Mouse (Mus musculus) hindbrain, postnatal 0 days (tissue): ENCODE results near the gene Gpsm2. TPM values are rescaled to one million over a fixed set of nuclear protein-coding genes. Genes with fewer than 3 reads are reported as not detected.

ENCODE experiments used
- ATAC-seq: fragments of 200-750 bp; cut with Nextera tagmentation; 2 replicates; pipeline ENCODE4 v1.8.0; 2017; ENCODE audit warnings: mild to moderate bottlenecking, moderate TSS enrichment, moderate library complexity
- DNase-seq: peaks from one replicate; pipeline ENCODE4 v3.0.0-alpha.2; 2015; ENCODE audit warnings: low spot score
- H3K27ac ChIP-seq: fragments of 300-500 bp; sonication (generic); 2 replicates; pipeline ENCODE4 v1.5.1; 2014; ENCODE audit warnings: mild to moderate bottlenecking
- H3K27me3 ChIP-seq: fragments of 300-500 bp; sonication (generic); 2 replicates; pipeline ENCODE4 v1.6.1; 2014; ENCODE audit warnings: low read length, mixed read lengths; ENCODE audit not compliant: insufficient read depth
- H3K36me3 ChIP-seq: fragments of 300-500 bp; sonication (generic); 2 replicates; pipeline ENCODE4 v1.6.1; 2014; ENCODE audit warnings: low read length, mixed read lengths; ENCODE audit not compliant: insufficient read depth
- H3K4me1 ChIP-seq: fragments of 300-500 bp; sonication (generic); 2 replicates; pipeline ENCODE4 v1.6.1; 2014; ENCODE audit warnings: antibody characterized with exemption, low read length, mixed read lengths; ENCODE audit not compliant: insufficient read depth
- H3K4me2 ChIP-seq: fragments of 300-500 bp; sonication (generic); 2 replicates; pipeline ENCODE4 v1.6.1; 2014; ENCODE audit warnings: low read depth, mild to moderate bottlenecking, low read length, moderate library complexity, mixed read lengths
- H3K4me3 ChIP-seq: fragments of 300-500 bp; sonication (generic); 2 replicates; pipeline ENCODE4 v1.5.1; 2014; ENCODE audit warnings: low read length
- H3K9ac ChIP-seq: fragments of 300-500 bp; sonication (generic); replicated peaks from 2 replicates; pipeline ENCODE4 v1.6.1; 2014; ENCODE audit warnings: mild to moderate bottlenecking, low read length, moderate library complexity, mixed read lengths
- H3K9me3 ChIP-seq: fragments of 300-500 bp; sonication (generic); 2 replicates; pipeline ENCODE4 v1.6.1; 2016; ENCODE audit warnings: low read length, mixed read lengths
- CTCF ChIP-seq: IDR thresholded peaks from 2 replicates; pipeline ENCODE4 v1.5.1; 2016; ENCODE audit warnings: antibody characterized with exemption, control low read depth, low read depth
- WGBS: fragments of 180-500 bp; shearing (Covaris S2); extraction: QIAGEN DNeasy Blood & Tissue Kit; methylation state at CpG from one replicate; pipeline ENCODE4 v1.1.7; 2014; 5-methylcytosine and 5-hydroxymethylcytosine counted together
- polyA plus RNA-seq: library from polyadenylated mRNA; unstranded; fragments of >200 nt; fragmentation: Nextera tagmentation; extraction: Ambion mirVana; gene quantifications from 2 replicates; pipeline ENCODE4 v1.2.1, GENCODE M21; 2015
- total RNA-seq: library from RNA; depleted of rRNA; stranded (reverse); fragments of >200 nt; gene quantifications from 2 replicates; pipeline ENCODE4 v1.2.3, GENCODE M21; 2014; rRNA removed

Gpsm2 gene
- total RNA-seq = 12.9 and 13.5 TPM in 2 replicates
- polyA plus RNA-seq = 16.8 and 18.0 TPM in 2 replicates

- no peaks in the 10 kb centered on the region for H3K4me1 ChIP-seq
- ATAC-seq = peak; percentile 99
- H3K4me2 ChIP-seq = peak within 1 kb of the TSS; percentile 72
- peak; percentile 98 for DNase-seq
- peak within 1 kb of the TSS; percentile 68 for H3K4me3 ChIP-seq
- TF ChIP-seq CTCF = no peak
- WGBS = 4% methylated on average over 48 of the region's 53 CpGs
- no peaks in the 10 kb centered on the region for H3K9me3 ChIP-seq
- H3K27me3 ChIP-seq = no peaks in the 10 kb centered on the region
- H3K36me3 ChIP-seq = no peaks in the 10 kb centered on the region
- H3K27ac ChIP-seq = peak within 1 kb of the TSS; percentile 85
- H3K9ac ChIP-seq = peak within 1 kb of the TSS; percentile 67
These were observed at the start of gene Gpsm2 for GRCm38 (mm10) chr3:108722036-108722872. Gpsm2 (minus strand) TSS chr3:108722309.

- no peak overlapping the region for H3K27ac ChIP-seq
- TF ChIP-seq CTCF = peak; percentile 70
- no peaks in the 10 kb centered on the region for H3K36me3 ChIP-seq
- no peak overlapping the region for H3K9ac ChIP-seq
- peak; percentile 76 for ATAC-seq
- H3K9me3 ChIP-seq = no peaks in the 10 kb centered on the region
- H3K4me3 ChIP-seq = no peak overlapping the region
- peaks cover 3% of the 10 kb centered on the region; the same call in 1 of the 2 replicates for H3K4me1 ChIP-seq
- DNase-seq = peak; percentile 87
- no peak overlapping the region for H3K4me2 ChIP-seq
- no peaks in the 10 kb centered on the region for H3K27me3 ChIP-seq
- 30% methylated on average over 6 of the region's 6 CpGs for WGBS
These were observed 48.7 kb upstream of the Gpsm2 start for GRCm38 (mm10) chr3:108770725-108771368.

GRCm38 (mm10) chr3:108769547-108769946, 47.4 kb upstream of the Gpsm2 start:
- no peak for ATAC-seq
- 89% methylated on average over 6 of the region's 6 CpGs for WGBS
- Histone ChIP-seq H3K4me1 (peaks cover 3% of the 10 kb centered on the region; the same call in 1 of the 2 replicates), H3K4me2 (no peak overlapping the region), H3K4me3 (no peak overlapping the region), H3K9ac (no peak overlapping the region), H3K27ac (no peak overlapping the region), H3K36me3 (no peaks in the 10 kb centered on the region), H3K9me3 (no peaks in the 10 kb centered on the region), H3K27me3 (no peaks in the 10 kb centered on the region)
- no peak for TF ChIP-seq CTCF
- no peak for DNase-seq

GRCm38 (mm10) chr3:108767416-108767815, 45.3 kb upstream of the Gpsm2 start:
- H3K27me3 ChIP-seq = no peaks in the 10 kb centered on the region
- H3K27ac ChIP-seq = no peak overlapping the region
- ATAC-seq (no peak), DNase-seq (no peak)
- no peaks in the 10 kb centered on the region for H3K36me3 ChIP-seq
- peaks cover 3% of the 10 kb centered on the region; the same call in 1 of the 2 replicates for H3K4me1 ChIP-seq
- H3K9ac ChIP-seq = no peak overlapping the region
- 84% methylated on average over 10 of the region's 10 CpGs for WGBS
- TF ChIP-seq CTCF = no peak
- no peaks in the 10 kb centered on the region for H3K9me3 ChIP-seq
- H3K4me2 ChIP-seq = no peak overlapping the region
- no peak overlapping the region for H3K4me3 ChIP-seq

GRCm38 (mm10) chr3:108766943-108767342, 44.8 kb upstream of the Gpsm2 start:
- TF ChIP-seq CTCF = no peak
- ATAC-seq = no peak
- Histone ChIP-seq H3K27ac (no peak overlapping the region), H3K36me3 (no peaks in the 10 kb centered on the region), H3K4me2 (no peak overlapping the region), H3K9me3 (no peaks in the 10 kb centered on the region), H3K4me1 (peaks cover 3% of the 10 kb centered on the region; the same call in 1 of the 2 replicates), H3K4me3 (no peak overlapping the region), H3K27me3 (no peaks in the 10 kb centered on the region), H3K9ac (no peak overlapping the region)
- 77% methylated on average over 7 of the region's 7 CpGs for WGBS
- DNase-seq = no peak

- no peak for TF ChIP-seq CTCF
- Histone ChIP-seq H3K4me1 (no peaks in the 10 kb centered on the region), H3K9me3 (no peaks in the 10 kb centered on the region), H3K4me3 (no peak overlapping the region), H3K36me3 (no peaks in the 10 kb centered on the region), H3K9ac (no peak overlapping the region), H3K4me2 (no peak overlapping the region), H3K27ac (no peak overlapping the region), H3K27me3 (no peaks in the 10 kb centered on the region)
- ATAC-seq (no peak), DNase-seq (no peak)
- WGBS = 83% methylated on average over 7 of the region's 7 CpGs
These were observed 43.4 kb upstream of the Gpsm2 start for GRCm38 (mm10) chr3:108765476-108765875.

GRCm38 (mm10) chr3:108764976-108765375, 42.9 kb upstream of the Gpsm2 start:
- no peaks in the 10 kb centered on the region for H3K27me3 ChIP-seq
- no peaks in the 10 kb centered on the region for H3K4me1 ChIP-seq
- TF ChIP-seq CTCF = no peak
- H3K27ac ChIP-seq = no peak overlapping the region
- no peak for ATAC-seq
- 44% methylated on average over 7 of the region's 7 CpGs for WGBS
- H3K9me3 ChIP-seq = no peaks in the 10 kb centered on the region
- no peak for DNase-seq
- no peak overlapping the region for H3K9ac ChIP-seq
- no peaks in the 10 kb centered on the region for H3K36me3 ChIP-seq
- H3K4me2 ChIP-seq = no peak overlapping the region
- H3K4me3 ChIP-seq = no peak overlapping the region
